Mouse (Mus musculus) ES-CJ7 (cell line): ENCODE data around the gene Obsl1.

Experiments
- DNase-seq: peaks from one replicate; pipeline ENCODE4 v3.0.0; 2011; ENCODE audit warnings: low read depth, low spot score

Obsl1 gene

DNA sequence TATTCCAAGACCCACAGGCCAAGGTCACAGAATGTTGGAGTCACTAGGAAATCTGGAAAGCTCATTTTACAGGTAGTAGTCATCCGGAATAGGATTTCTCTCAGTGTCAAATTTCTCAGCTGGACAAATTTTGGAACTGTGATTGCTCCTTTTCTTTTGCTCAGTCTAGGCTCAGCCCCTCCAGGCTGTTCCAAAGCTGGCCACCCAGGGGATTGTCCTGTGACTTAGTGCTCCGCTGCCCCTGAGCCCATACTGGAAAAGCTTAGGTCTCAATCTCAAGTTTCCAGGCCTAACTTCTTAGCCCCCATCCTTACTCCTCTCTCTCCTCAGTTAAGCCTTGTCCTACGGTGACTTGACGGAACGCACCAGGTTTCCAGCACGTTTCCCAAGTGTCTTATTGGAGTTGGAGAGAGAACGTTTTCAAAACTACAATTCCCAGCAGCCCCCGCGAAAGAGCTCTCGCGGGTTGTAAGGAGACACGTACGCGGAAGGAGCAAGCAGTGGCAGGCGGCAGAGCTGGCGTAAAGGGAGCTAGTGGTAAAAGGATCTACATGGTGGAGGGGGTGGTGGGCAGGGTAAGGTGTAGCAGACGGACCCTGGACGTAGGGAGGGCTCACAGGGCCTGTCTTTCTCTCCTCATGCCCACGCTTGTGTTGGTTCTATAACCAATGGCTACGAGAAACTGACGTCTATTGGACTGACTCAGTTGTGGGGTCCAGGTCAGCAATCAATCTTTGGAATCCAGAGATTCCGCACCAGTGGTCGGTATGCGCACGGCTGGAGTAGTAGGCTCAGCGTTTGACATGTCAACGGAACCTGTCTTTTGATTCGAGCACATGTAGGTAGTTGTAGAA lies 70.5 kb downstream of the Obsl1 start, which contains the start of gene Gmppa:
TSS of gene Gmppa (plus strand) at position 456 of the 854 bp plus-strand sequence.
- DNase-seq = peak; percentile 93
